Mouse (Mus musculus): ENCODE data around the gene Ttc17.

- TF ChIP-seq POLR2A (IDR thresholded peaks at IDR 0.05; ENCODE audit: extremely low read depth, insufficient read depth, low read length) = no peak
- no peak for TF ChIP-seq CTCF (IDR thresholded peaks at IDR 0.05; ENCODE audit: low read depth, low read length)
Measured at GRCm38 (mm10) chr2:94283526-94283925, 123.0 kb downstream of the Ttc17 start.
